Mouse (Mus musculus) kidney, postnatal 14 days (tissue): Measurements from ENCODE around the gene Slc35f4.

Experiments
- DNase-seq: peaks from one replicate; pipeline ENCODE4 v3.0.0; 2022; ENCODE audit warnings: mixed read lengths

Gene Slc35f4

DNA sequence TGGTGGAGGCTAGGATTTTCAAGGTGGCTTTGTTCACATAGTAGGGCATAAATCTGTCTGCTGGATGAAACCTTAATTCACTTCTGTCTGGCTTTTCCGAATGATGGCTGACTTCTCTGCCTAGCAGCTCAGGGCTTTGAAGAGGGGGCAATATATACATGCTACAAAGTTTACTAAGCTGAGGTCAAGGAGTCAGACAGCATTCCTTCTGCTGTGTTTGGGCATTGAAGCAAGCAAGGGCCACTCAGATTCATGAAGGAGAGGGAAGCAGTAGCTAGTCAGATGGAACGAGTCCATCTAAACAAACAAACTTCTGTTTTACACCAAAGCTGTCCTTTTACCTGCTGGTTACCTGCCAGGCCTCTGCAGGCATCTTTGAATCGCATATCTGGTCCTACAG is 248.2 kb downstream of the Slc35f4 start:
- DNase-seq, result peak; percentile 12

DNA sequence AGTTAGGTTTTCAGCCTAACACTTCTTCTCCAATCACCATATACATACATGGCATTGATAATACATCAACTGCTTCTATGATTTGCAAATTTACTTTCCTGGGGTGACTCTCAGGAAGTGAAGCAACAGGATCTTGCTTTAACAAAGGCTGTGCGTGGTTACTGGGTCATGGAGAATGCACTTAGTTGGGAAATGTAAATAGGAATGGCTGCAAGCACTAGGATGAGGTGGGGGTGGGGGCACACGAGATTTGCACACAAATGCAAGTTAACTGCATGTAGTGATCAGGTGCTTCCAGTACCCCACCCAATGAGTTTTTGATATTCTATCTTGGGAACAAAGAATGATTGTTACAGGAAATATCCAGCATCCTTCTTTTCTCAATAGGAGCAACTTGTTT is 250.5 kb downstream of the Slc35f4 start:
- no peak for DNase-seq

DNA sequence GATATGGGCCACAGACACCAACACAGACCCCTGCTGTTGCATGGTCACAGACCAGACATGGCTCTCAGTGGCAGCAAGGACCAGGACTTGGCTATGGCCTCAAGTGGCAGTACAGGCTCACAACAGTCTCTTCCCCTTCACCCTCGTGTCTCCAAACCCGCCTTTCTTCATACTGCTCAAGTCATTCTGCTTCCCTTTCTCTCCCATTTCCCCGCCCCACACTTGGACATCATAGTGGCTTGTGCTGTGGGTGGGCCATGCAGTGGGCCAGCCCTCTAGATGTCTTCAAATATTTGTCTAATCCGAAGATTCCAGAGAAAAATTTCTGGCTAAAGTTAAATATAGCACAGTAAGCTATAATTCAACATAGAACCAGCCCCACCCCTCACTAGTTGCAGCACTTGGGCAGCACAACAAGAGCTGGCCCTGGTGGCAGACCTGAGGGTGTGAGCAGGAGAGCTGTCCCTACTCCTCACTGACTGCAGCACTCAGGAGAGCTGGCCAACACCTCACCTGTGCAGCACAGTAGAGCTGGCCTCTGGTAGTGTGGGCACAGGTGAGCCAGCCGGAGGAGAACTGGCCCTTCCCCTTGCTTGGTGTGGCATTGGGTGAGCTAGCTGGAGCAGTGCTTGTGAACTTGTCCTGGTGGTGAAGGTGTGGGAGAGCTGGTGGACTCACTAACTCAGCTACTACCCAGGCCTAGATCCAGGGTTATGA is 260.4 kb downstream of the Slc35f4 start:
- no peak for DNase-seq
